Mouse (Mus musculus): ENCODE results near the gene Clic4. TPM values are rescaled to one million over a fixed set of nuclear protein-coding genes. Genes with fewer than 3 reads are reported as not detected.

Gene Clic4
- 205 and 211 TPM in 2 replicates for polyA plus RNA-seq (2015; fragmentation: Nextera tagmentation; extraction: Ambion mirVana)

- Histone ChIP-seq H3K4me3 (ENCODE audit: low read depth, low read length) (peak within 1 kb of the TSS; percentile 81), H3K27me3 (replicated peaks; ENCODE audit: insufficient read depth, low read length) (no peaks in the 10 kb centered on the region), H3K4me2 (replicated peaks; ENCODE audit: low read depth, low read length) (peak within 1 kb of the TSS; percentile 65), H3K4me1 (ENCODE audit: insufficient read depth, low read depth, low read length) (peaks cover 20% of the 10 kb centered on the region; the same call in 1 of the 2 replicates), H3K36me3 (ENCODE audit: insufficient read depth, low read length) (no peaks in the 10 kb centered on the region), H3K9ac (replicated peaks; ENCODE audit: low read depth) (peak within 1 kb of the TSS; percentile 92), H3K27ac (ENCODE audit: low read length) (peak within 1 kb of the TSS; percentile 96), H3K9me3 (ENCODE audit: low read length) (no peaks in the 10 kb centered on the region)
- TF ChIP-seq CTCF (IDR thresholded peaks at IDR 0.05) = peak; percentile 62
- TF ChIP-seq EP300 (IDR thresholded peaks at IDR 0.05) = peak; percentile 76; the same call in 1 of the 2 replicates
- DNase-seq (ENCODE audit: low spot score) (peak; percentile 99), ATAC-seq (peak; percentile 97)
- WGBS = under 1% methylated on average over 50 of the region's 64 CpGs
Measured at GRCm38 (mm10) chr4:135272640-135273306, at the start of gene Clic4. Gene Clic4, minus strand, starts transcription at chr4:135272814.

DNA sequence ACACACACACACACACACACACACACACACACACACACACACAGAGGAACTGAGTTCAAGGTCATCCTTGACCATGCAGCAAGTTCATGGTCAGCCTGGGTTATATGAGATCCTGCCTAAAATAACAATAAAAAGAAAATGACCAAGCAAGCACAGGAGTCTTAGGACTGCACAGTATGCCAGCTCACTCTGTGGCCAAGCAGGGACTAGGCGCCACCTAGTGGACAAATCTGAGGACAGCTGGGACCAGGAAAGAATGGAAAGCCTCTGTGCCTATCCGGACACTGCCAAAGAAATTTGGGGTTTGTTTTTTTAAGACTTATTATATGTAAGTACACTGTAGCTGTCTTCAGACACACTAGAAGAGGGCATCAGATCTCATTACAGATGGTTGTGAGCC lies 45.4 kb upstream of the Clic4 start:
- WGBS = 12% methylated on average over 2 of the region's 2 CpGs
- no peaks in the 10 kb centered on the region for H3K27me3 ChIP-seq (replicated peaks; ENCODE audit: insufficient read depth, low read length)
- H3K4me1 ChIP-seq (ENCODE audit: insufficient read depth, low read depth, low read length) = peaks cover 16% of the 10 kb centered on the region
- no peaks in the 10 kb centered on the region for H3K9me3 ChIP-seq (ENCODE audit: low read length)
- ATAC-seq (peak; percentile 54), DNase-seq (ENCODE audit: low spot score) (peak; percentile 92)
- H3K27ac ChIP-seq (ENCODE audit: low read length) = no peak overlapping the region
- H3K4me3 ChIP-seq (ENCODE audit: low read depth, low read length) = no peak overlapping the region
- H3K4me2 ChIP-seq (replicated peaks; ENCODE audit: low read depth, low read length) = no peak overlapping the region
- TF ChIP-seq EP300 (IDR thresholded peaks at IDR 0.05) = no peak
- TF ChIP-seq CTCF (IDR thresholded peaks at IDR 0.05) = peak; percentile 97
- H3K36me3 ChIP-seq (ENCODE audit: insufficient read depth, low read length) = peaks cover 31% of the 10 kb centered on the region
- no peak overlapping the region for H3K9ac ChIP-seq (replicated peaks; ENCODE audit: low read depth)

DNA sequence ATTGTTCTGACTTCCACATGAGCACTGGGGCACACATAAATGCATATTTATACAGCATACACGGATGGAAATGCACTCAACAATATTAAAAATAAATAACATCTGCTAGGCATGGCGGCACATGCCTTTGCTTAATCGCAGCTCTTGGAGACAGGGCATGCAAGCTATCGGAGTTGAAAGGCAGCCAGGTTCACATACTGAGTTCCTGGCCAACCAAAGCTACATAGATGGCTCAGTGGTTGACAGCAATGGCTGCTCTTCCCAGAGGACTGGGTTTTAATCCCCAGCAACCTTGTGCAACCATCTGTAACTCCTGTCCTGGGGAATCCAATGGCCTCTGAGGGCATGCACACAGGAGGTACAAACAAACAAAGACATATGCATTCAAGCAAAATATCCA lies 44.9 kb upstream of the Clic4 start:
- H3K9ac ChIP-seq (replicated peaks; ENCODE audit: low read depth) = no peak overlapping the region
- 83% methylated on average over 4 of the region's 4 CpGs for WGBS
- no peaks in the 10 kb centered on the region for H3K27me3 ChIP-seq (replicated peaks; ENCODE audit: insufficient read depth, low read length)
- no peak overlapping the region for H3K4me2 ChIP-seq (replicated peaks; ENCODE audit: low read depth, low read length)
- no peak for DNase-seq (ENCODE audit: low spot score)
- peaks cover 27% of the 10 kb centered on the region for H3K36me3 ChIP-seq (ENCODE audit: insufficient read depth, low read length)
- TF ChIP-seq CTCF (IDR thresholded peaks at IDR 0.05) (no peak), EP300 (IDR thresholded peaks at IDR 0.05) (no peak)
- H3K9me3 ChIP-seq (ENCODE audit: low read length) = no peaks in the 10 kb centered on the region
- peaks cover 17% of the 10 kb centered on the region for H3K4me1 ChIP-seq (ENCODE audit: insufficient read depth, low read depth, low read length)
- H3K27ac ChIP-seq (ENCODE audit: low read length) = no peak overlapping the region
- H3K4me3 ChIP-seq (ENCODE audit: low read depth, low read length) = no peak overlapping the region
- no peak for ATAC-seq

GRCm38 (mm10) chr4:135315287-135315686 lies 42.7 kb upstream of the Clic4 start:
- Histone ChIP-seq H3K4me3 (ENCODE audit: low read depth, low read length) (no peak overlapping the region), H3K4me2 (replicated peaks; ENCODE audit: low read depth, low read length) (no peak overlapping the region), H3K27me3 (replicated peaks; ENCODE audit: insufficient read depth, low read length) (no peaks in the 10 kb centered on the region), H3K4me1 (ENCODE audit: insufficient read depth, low read depth, low read length) (peaks cover 17% of the 10 kb centered on the region), H3K9ac (replicated peaks; ENCODE audit: low read depth) (no peak overlapping the region), H3K36me3 (ENCODE audit: insufficient read depth, low read length) (peaks cover 13% of the 10 kb centered on the region; the same call in 1 of the 2 replicates), H3K9me3 (ENCODE audit: low read length) (no peaks in the 10 kb centered on the region), H3K27ac (ENCODE audit: low read length) (no peak overlapping the region)
- TF ChIP-seq EP300 (IDR thresholded peaks at IDR 0.05) (no peak), CTCF (IDR thresholded peaks at IDR 0.05) (no peak)
- DNase-seq (ENCODE audit: low spot score) (no peak), ATAC-seq (no peak)
- WGBS = 95% methylated on average over 9 of the region's 9 CpGs

- no peak overlapping the region for H3K9ac ChIP-seq (replicated peaks; ENCODE audit: low read depth)
- H3K27me3 ChIP-seq (replicated peaks; ENCODE audit: insufficient read depth, low read length) = no peaks in the 10 kb centered on the region
- H3K4me2 ChIP-seq (replicated peaks; ENCODE audit: low read depth, low read length) = no peak overlapping the region
- H3K27ac ChIP-seq (ENCODE audit: low read length) = peak overlapping the region; percentile 92
- no peak for DNase-seq (ENCODE audit: low spot score)
- no peak overlapping the region for H3K4me3 ChIP-seq (ENCODE audit: low read depth, low read length)
- H3K9me3 ChIP-seq (ENCODE audit: low read length) = no peaks in the 10 kb centered on the region
- no peak for TF ChIP-seq EP300 (IDR thresholded peaks at IDR 0.05)
- peaks cover 5% of the 10 kb centered on the region; the same call in 1 of the 2 replicates for H3K36me3 ChIP-seq (ENCODE audit: insufficient read depth, low read length)
- WGBS = 72% methylated on average over 11 of the region's 11 CpGs
- ATAC-seq = no peak
- H3K4me1 ChIP-seq (ENCODE audit: insufficient read depth, low read depth, low read length) = peaks cover 17% of the 10 kb centered on the region
Measured at GRCm38 (mm10) chr4:135314419-135314832, 41.8 kb upstream of the Clic4 start.

- peak overlapping the region; percentile 30; the same call in 1 of the 2 replicates for H3K4me2 ChIP-seq (replicated peaks; ENCODE audit: low read depth, low read length)
- no peaks in the 10 kb centered on the region for H3K27me3 ChIP-seq (replicated peaks; ENCODE audit: insufficient read depth, low read length)
- DNase-seq (ENCODE audit: low spot score) = peak; percentile 77
- WGBS = 49% methylated on average over 9 of the region's 9 CpGs
- H3K4me1 ChIP-seq (ENCODE audit: insufficient read depth, low read depth, low read length) = peaks cover 17% of the 10 kb centered on the region
- peak overlapping the region; percentile 92 for H3K27ac ChIP-seq (ENCODE audit: low read length)
- H3K36me3 ChIP-seq (ENCODE audit: insufficient read depth, low read length) = no peaks in the 10 kb centered on the region
- H3K9ac ChIP-seq (replicated peaks; ENCODE audit: low read depth) = no peak overlapping the region
- TF ChIP-seq EP300 (IDR thresholded peaks at IDR 0.05) (0 out of 2 replicates have a peak, but pooled peaks have one; percentile 16), CTCF (IDR thresholded peaks at IDR 0.05) (no peak; the same call in 1 of the 2 replicates)
- H3K4me3 ChIP-seq (ENCODE audit: low read depth, low read length) = no peak overlapping the region
- ATAC-seq = peak; percentile 14; the same call in 1 of the 2 replicates
- no peaks in the 10 kb centered on the region for H3K9me3 ChIP-seq (ENCODE audit: low read length)
Measured at GRCm38 (mm10) chr4:135313761-135314241, 41.2 kb upstream of the Clic4 start.
